Mouse (Mus musculus): ENCODE results near the gene Ppy. TPM values are rescaled to one million over a fixed set of nuclear protein-coding genes. Genes with fewer than 3 reads are reported as not detected.

The Ppy gene
- polyA plus RNA-seq, 1 experiment from 2014 or later = not detected

DNA sequence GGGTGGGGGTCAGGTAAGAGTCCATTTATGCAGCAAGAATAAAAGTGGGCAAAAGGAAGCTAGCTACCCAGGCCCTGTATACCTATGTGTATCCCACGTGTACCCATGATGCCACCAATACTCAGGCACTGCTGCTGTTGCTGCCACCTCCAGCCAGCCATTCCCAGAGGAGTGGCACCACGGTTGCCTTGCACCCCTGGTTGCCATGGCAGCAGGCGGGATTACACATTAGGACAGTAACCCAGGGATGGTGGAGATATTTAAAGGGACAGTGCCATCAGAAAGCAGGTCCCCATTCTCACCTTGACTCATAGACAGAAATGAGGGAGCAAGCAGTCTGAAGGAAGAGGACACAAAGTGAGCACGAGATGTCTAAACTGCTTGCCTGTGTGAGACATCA lies 17.9 kb downstream of the Ppy start:
- H3K4me1 ChIP-seq (ENCODE audit: control insufficient read depth, insufficient read depth, low read length) = peaks cover 16% of the 10 kb centered on the region; the same call in 1 of the 2 replicates
- no peak overlapping the region for H3K27ac ChIP-seq (ENCODE audit: low read depth, low read length)

DNA sequence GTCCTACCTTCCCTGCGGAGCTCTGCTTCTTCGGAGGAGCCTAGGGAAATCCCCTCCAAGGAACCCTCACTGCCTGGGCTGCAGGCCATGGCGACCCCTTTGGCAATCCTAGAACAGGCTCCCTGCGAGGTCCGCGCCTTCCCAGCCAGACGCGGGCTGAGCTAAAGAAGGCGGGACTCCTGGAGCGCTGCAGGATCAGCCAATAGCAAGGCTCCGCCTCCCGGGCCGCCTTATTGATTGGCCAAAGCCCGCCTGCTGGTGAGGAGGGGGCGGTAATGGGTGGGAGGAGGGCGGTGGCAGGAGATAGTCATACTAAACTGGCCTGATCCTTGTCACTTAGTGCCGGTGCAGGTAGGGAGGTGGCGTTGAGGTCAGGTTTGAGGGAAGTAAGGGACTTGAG lies 18.8 kb downstream of the Ppy start:
- no peak overlapping the region for H3K27ac ChIP-seq (ENCODE audit: low read depth, low read length)

More for the DNA sequence above, 17.9 kb downstream of the Ppy start:
- Histone ChIP-seq H3K9me3 (ENCODE audit: control insufficient read depth, low read length) (no peaks in the 10 kb centered on the region), H3K4me3 (ENCODE audit: low read length) (no peak overlapping the region), H3K9ac (ENCODE audit: low read depth, low read length) (no peak overlapping the region), H3K4me2 (replicated peaks; ENCODE audit: low read depth, low read length) (no peak overlapping the region), H3K27me3 (ENCODE audit: control insufficient read depth, insufficient read depth, low read length) (no peaks in the 10 kb centered on the region), H3K36me3 (ENCODE audit: control insufficient read depth, insufficient read depth, low read length) (no peaks in the 10 kb centered on the region; the same call in 1 of the 2 replicates)
- ATAC-seq (ENCODE audit: low FRiP score, low TSS enrichment) = no peak
- WGBS = 69% methylated on average over 4 of the region's 4 CpGs

GRCm38 (mm10) chr11:102073722-102074121 lies 27.4 kb downstream of the Ppy start:
- Histone ChIP-seq H3K36me3 (ENCODE audit: control insufficient read depth, insufficient read depth, low read length) (peaks cover 4% of the 10 kb centered on the region; the same call in 1 of the 2 replicates), H3K9me3 (ENCODE audit: control insufficient read depth, low read length) (no peaks in the 10 kb centered on the region), H3K27ac (ENCODE audit: low read depth, low read length) (no peak overlapping the region), H3K4me2 (replicated peaks; ENCODE audit: low read depth, low read length) (no peak overlapping the region), H3K4me1 (ENCODE audit: control insufficient read depth, insufficient read depth, low read length) (0 out of 2 replicates have a peak, but pooled peaks cover 7% of the 10 kb centered on the region), H3K9ac (ENCODE audit: low read depth, low read length) (no peak overlapping the region), H3K27me3 (ENCODE audit: control insufficient read depth, insufficient read depth, low read length) (no peaks in the 10 kb centered on the region), H3K4me3 (ENCODE audit: low read length) (no peak overlapping the region)
- ATAC-seq (ENCODE audit: low FRiP score, low TSS enrichment) = no peak
- WGBS = 64% methylated on average over 14 of the region's 14 CpGs

More for the DNA sequence above, 18.8 kb downstream of the Ppy start:
- Histone ChIP-seq H3K27me3 (ENCODE audit: control insufficient read depth, insufficient read depth, low read length) (no peaks in the 10 kb centered on the region), H3K4me3 (ENCODE audit: low read length) (peak overlapping the region; percentile 36), H3K4me2 (replicated peaks; ENCODE audit: low read depth, low read length) (peak overlapping the region; percentile 81), H3K9ac (ENCODE audit: low read depth, low read length) (peak overlapping the region; percentile 25; the same call in 1 of the 2 replicates), H3K9me3 (ENCODE audit: control insufficient read depth, low read length) (no peaks in the 10 kb centered on the region), H3K36me3 (ENCODE audit: control insufficient read depth, insufficient read depth, low read length) (peaks cover 4% of the 10 kb centered on the region; the same call in 1 of the 2 replicates), H3K4me1 (ENCODE audit: control insufficient read depth, insufficient read depth, low read length) (peaks cover 16% of the 10 kb centered on the region; the same call in 1 of the 2 replicates)
- 1% methylated on average over 18 of the region's 18 CpGs for WGBS
- peak; percentile 90 for ATAC-seq (ENCODE audit: low FRiP score, low TSS enrichment)

- no peaks in the 10 kb centered on the region for H3K27me3 ChIP-seq (ENCODE audit: control insufficient read depth, insufficient read depth, low read length)
- H3K9me3 ChIP-seq (ENCODE audit: control insufficient read depth, low read length) = no peaks in the 10 kb centered on the region
- no peak for ATAC-seq (ENCODE audit: low FRiP score, low TSS enrichment)
- H3K27ac ChIP-seq (ENCODE audit: low read depth, low read length) = no peak overlapping the region
- H3K4me1 ChIP-seq (ENCODE audit: control insufficient read depth, insufficient read depth, low read length) = 0 out of 2 replicates have a peak, but pooled peaks cover 7% of the 10 kb centered on the region
- no peaks in the 10 kb centered on the region for H3K36me3 ChIP-seq (ENCODE audit: control insufficient read depth, insufficient read depth, low read length)
- 82% methylated on average over 5 of the region's 5 CpGs for WGBS
- no peak overlapping the region for H3K4me3 ChIP-seq (ENCODE audit: low read length)
- no peak overlapping the region for H3K4me2 ChIP-seq (replicated peaks; ENCODE audit: low read depth, low read length)
- no peak overlapping the region for H3K9ac ChIP-seq (ENCODE audit: low read depth, low read length)
These were observed 28.4 kb downstream of the Ppy start for GRCm38 (mm10) chr11:102072729-102073128.

DNA sequence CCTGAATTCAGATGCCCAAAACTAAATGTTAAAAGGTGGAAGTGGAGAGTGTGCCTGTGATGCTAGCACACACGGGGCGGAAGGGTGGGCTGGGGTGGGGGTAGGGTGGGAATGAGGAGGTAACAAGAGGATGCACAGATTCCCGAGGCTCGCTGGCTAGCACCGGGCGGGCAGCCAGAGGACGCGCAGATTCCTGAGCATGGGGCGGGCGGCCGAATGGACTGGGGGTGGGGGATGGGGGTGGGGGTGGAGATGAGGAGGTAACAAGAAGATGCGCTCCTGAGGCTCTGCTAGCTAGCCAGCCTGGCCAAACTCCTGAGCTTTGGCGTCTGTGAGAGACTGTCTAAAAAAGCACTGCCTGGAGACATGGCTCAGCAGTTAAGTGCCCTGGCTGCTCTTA lies 30.7 kb downstream of the Ppy start:
- Histone ChIP-seq H3K4me1 (ENCODE audit: control insufficient read depth, insufficient read depth, low read length) (0 out of 2 replicates have a peak, but pooled peaks cover 7% of the 10 kb centered on the region), H3K9me3 (ENCODE audit: control insufficient read depth, low read length) (no peaks in the 10 kb centered on the region), H3K9ac (ENCODE audit: low read depth, low read length) (no peak overlapping the region), H3K4me2 (replicated peaks; ENCODE audit: low read depth, low read length) (peak overlapping the region; percentile 26), H3K27ac (ENCODE audit: low read depth, low read length) (no peak overlapping the region), H3K4me3 (ENCODE audit: low read length) (no peak overlapping the region), H3K36me3 (ENCODE audit: control insufficient read depth, insufficient read depth, low read length) (no peaks in the 10 kb centered on the region), H3K27me3 (ENCODE audit: control insufficient read depth, insufficient read depth, low read length) (no peaks in the 10 kb centered on the region)
- 4% methylated on average over 13 of the region's 13 CpGs for WGBS
- 0 out of 2 replicates have a peak, but pooled peaks have one; percentile 12 for ATAC-seq (ENCODE audit: low FRiP score, low TSS enrichment)

DNA sequence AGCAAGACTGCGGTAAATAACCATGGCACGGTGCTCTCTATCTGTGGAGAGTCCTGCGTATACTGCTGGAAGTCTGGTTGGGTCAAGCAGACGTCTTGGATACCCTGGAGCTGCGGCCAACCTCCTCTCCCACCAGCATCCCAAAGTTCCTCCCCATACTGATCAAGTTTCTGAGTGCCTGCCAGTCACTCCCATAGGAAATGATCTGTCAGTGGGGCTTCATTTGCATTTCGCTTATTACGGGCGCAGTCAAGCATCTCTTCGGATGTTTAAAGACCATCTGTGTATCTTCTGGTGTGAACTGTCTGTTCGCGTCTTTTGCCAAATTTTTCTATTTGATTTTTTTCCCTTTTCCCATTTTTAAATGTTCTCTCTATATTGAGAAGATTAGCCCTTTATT lies 31.5 kb downstream of the Ppy start:
- no peaks in the 10 kb centered on the region for H3K27me3 ChIP-seq (ENCODE audit: control insufficient read depth, insufficient read depth, low read length)
- H3K4me3 ChIP-seq (ENCODE audit: low read length) = no peak overlapping the region
- no peak overlapping the region for H3K9ac ChIP-seq (ENCODE audit: low read depth, low read length)
- no peak overlapping the region for H3K27ac ChIP-seq (ENCODE audit: low read depth, low read length)
- WGBS = 41% methylated on average over 11 of the region's 11 CpGs
- no peaks in the 10 kb centered on the region for H3K36me3 ChIP-seq (ENCODE audit: control insufficient read depth, insufficient read depth, low read length)
- H3K9me3 ChIP-seq (ENCODE audit: control insufficient read depth, low read length) = no peaks in the 10 kb centered on the region
- ATAC-seq (ENCODE audit: low FRiP score, low TSS enrichment) = no peak
- no peak overlapping the region for H3K4me2 ChIP-seq (replicated peaks; ENCODE audit: low read depth, low read length)
- 0 out of 2 replicates have a peak, but pooled peaks cover 7% of the 10 kb centered on the region for H3K4me1 ChIP-seq (ENCODE audit: control insufficient read depth, insufficient read depth, low read length)

- H3K4me3 ChIP-seq (ENCODE audit: low read length) = no peak overlapping the region
- H3K4me1 ChIP-seq (ENCODE audit: control insufficient read depth, insufficient read depth, low read length) = 0 out of 2 replicates have a peak, but pooled peaks cover 7% of the 10 kb centered on the region
- H3K9me3 ChIP-seq (ENCODE audit: control insufficient read depth, low read length) = no peaks in the 10 kb centered on the region
- 41% methylated on average over 2 of the region's 2 CpGs for WGBS
- no peak overlapping the region for H3K4me2 ChIP-seq (replicated peaks; ENCODE audit: low read depth, low read length)
- no peak overlapping the region for H3K27ac ChIP-seq (ENCODE audit: low read depth, low read length)
- no peaks in the 10 kb centered on the region for H3K27me3 ChIP-seq (ENCODE audit: control insufficient read depth, insufficient read depth, low read length)
- H3K36me3 ChIP-seq (ENCODE audit: control insufficient read depth, insufficient read depth, low read length) = no peaks in the 10 kb centered on the region
- no peak for ATAC-seq (ENCODE audit: low FRiP score, low TSS enrichment)
- no peak overlapping the region for H3K9ac ChIP-seq (ENCODE audit: low read depth, low read length)
These were observed 32.1 kb downstream of the Ppy start for GRCm38 (mm10) chr11:102068969-102069368.

- no peaks in the 10 kb centered on the region for H3K9me3 ChIP-seq (ENCODE audit: control insufficient read depth, low read length)
- no peak overlapping the region for H3K9ac ChIP-seq (ENCODE audit: low read depth, low read length)
- ATAC-seq (ENCODE audit: low FRiP score, low TSS enrichment) = no peak
- H3K36me3 ChIP-seq (ENCODE audit: control insufficient read depth, insufficient read depth, low read length) = peaks cover 9% of the 10 kb centered on the region; the same call in 1 of the 2 replicates
- H3K4me3 ChIP-seq (ENCODE audit: low read length) = no peak overlapping the region
- H3K4me1 ChIP-seq (ENCODE audit: control insufficient read depth, insufficient read depth, low read length) = no peaks in the 10 kb centered on the region
- WGBS = 62% methylated on average over 13 of the region's 13 CpGs
- H3K27me3 ChIP-seq (ENCODE audit: control insufficient read depth, insufficient read depth, low read length) = no peaks in the 10 kb centered on the region
- no peak overlapping the region for H3K4me2 ChIP-seq (replicated peaks; ENCODE audit: low read depth, low read length)
- no peak overlapping the region for H3K27ac ChIP-seq (ENCODE audit: low read depth, low read length)
These were observed 38.0 kb downstream of the Ppy start for GRCm38 (mm10) chr11:102063076-102063475.

- H3K4me3 ChIP-seq (ENCODE audit: low read length) = no peak overlapping the region
- no peak overlapping the region for H3K9ac ChIP-seq (ENCODE audit: low read depth, low read length)
- WGBS = 34% methylated on average over 16 of the region's 16 CpGs
- no peaks in the 10 kb centered on the region for H3K4me1 ChIP-seq (ENCODE audit: control insufficient read depth, insufficient read depth, low read length)
- no peak overlapping the region for H3K27ac ChIP-seq (ENCODE audit: low read depth, low read length)
- ATAC-seq (ENCODE audit: low FRiP score, low TSS enrichment) = no peak
- H3K36me3 ChIP-seq (ENCODE audit: control insufficient read depth, insufficient read depth, low read length) = peaks cover 9% of the 10 kb centered on the region; the same call in 1 of the 2 replicates
- H3K27me3 ChIP-seq (ENCODE audit: control insufficient read depth, insufficient read depth, low read length) = no peaks in the 10 kb centered on the region
- H3K9me3 ChIP-seq (ENCODE audit: control insufficient read depth, low read length) = no peaks in the 10 kb centered on the region
- H3K4me2 ChIP-seq (replicated peaks; ENCODE audit: low read depth, low read length) = peak overlapping the region; percentile 67; the same call in 1 of the 2 replicates
These were observed 39.1 kb downstream of the Ppy start for GRCm38 (mm10) chr11:102061941-102062473.
